Mouse (Mus musculus) liver, embryonic 11.5 days (tissue): ENCODE measurements around the gene Sel1l3. TPM values are rescaled to one million over a fixed set of nuclear protein-coding genes. Genes with fewer than 3 reads are reported as not detected.

Source experiments
- ATAC-seq: fragments of 200-750 bp; cut with Nextera tagmentation; replicated peaks from 2 replicates; pipeline ENCODE4 v1.8.0; 2017; ENCODE audit warnings: moderate number of reproducible peaks, mild to moderate bottlenecking, moderate TSS enrichment, moderate library complexity; ENCODE audit not compliant: low FRiP score
- DNase-seq: peaks from one replicate; pipeline ENCODE4 v3.0.0-alpha.2; 2017; ENCODE audit warnings: low spot score
- H3K27ac ChIP-seq: fragments of 300-500 bp; sonication (generic); 2 replicates; pipeline ENCODE4 v1.5.1; 2014; ENCODE audit warnings: mild to moderate bottlenecking, low read depth, low read length, control low read depth
- H3K27me3 ChIP-seq: fragments of 300-500 bp; sonication (generic); replicated peaks from 2 replicates; pipeline ENCODE4 v1.6.1; 2014; ENCODE audit warnings: low read length, mixed read lengths; ENCODE audit not compliant: control insufficient read depth, insufficient read depth
- H3K36me3 ChIP-seq: fragments of 300-500 bp; sonication (generic); 2 replicates; pipeline ENCODE4 v1.6.1; 2014; ENCODE audit warnings: mild to moderate bottlenecking, low read length, moderate library complexity, mixed read lengths; ENCODE audit not compliant: control insufficient read depth, insufficient read depth
- H3K4me1 ChIP-seq: fragments of 300-500 bp; sonication (generic); replicated peaks from 2 replicates; pipeline ENCODE4 v1.6.1; 2014; ENCODE audit warnings: low read length, mixed read lengths; ENCODE audit not compliant: control insufficient read depth, insufficient read depth
- H3K4me2 ChIP-seq: fragments of 300-500 bp; sonication (generic); 2 replicates; pipeline ENCODE4 v1.6.1; 2014; ENCODE audit warnings: mild to moderate bottlenecking, control low read depth, moderate library complexity
- H3K4me3 ChIP-seq: fragments of 300-500 bp; sonication (generic); 2 replicates; pipeline ENCODE4 v1.5.1; 2014; ENCODE audit warnings: low read depth, low read length, control low read depth
- H3K9ac ChIP-seq: fragments of 300-500 bp; sonication (generic); 2 replicates; pipeline ENCODE4 v1.6.1; 2014; ENCODE audit warnings: low read depth, low read length, control low read depth
- H3K9me3 ChIP-seq: fragments of 300-500 bp; sonication (generic); 2 replicates; pipeline ENCODE4 v1.6.1; 2016; ENCODE audit warnings: low read length, inconsistent platforms, mixed read lengths; ENCODE audit not compliant: control insufficient read depth
- WGBS: fragments of 180-500 bp; shearing (Covaris S2); extraction: QIAGEN DNeasy Blood & Tissue Kit; methylation state at CpG from one replicate; pipeline ENCODE4 v1.1.7; 2014; 5-methylcytosine and 5-hydroxymethylcytosine counted together
- polyA plus RNA-seq: library from polyadenylated mRNA; unstranded; fragments of >200 nt; fragmentation: Nextera tagmentation; extraction: Ambion mirVana; gene quantifications from 2 replicates; pipeline ENCODE4 v1.2.1, GENCODE M21; 2014

Gene Sel1l3
- 0.27 and 0.52 TPM in 2 replicates for polyA plus RNA-seq

GRCm38 (mm10) chr5:53213711-53214352 is at the start of gene Sel1l3:
TSS of gene Sel1l3 (minus strand) at chr5:53213927.
- ATAC-seq: no peak; the same call in 1 of the 2 replicates
- Histone ChIP-seq H3K4me1 (no peaks in the 10 kb centered on the region), H3K4me2 (peak within 1 kb of the TSS; percentile 92), H3K36me3 (no peaks in the 10 kb centered on the region), H3K27ac (no peak within 1 kb of the TSS), H3K9me3 (no peaks in the 10 kb centered on the region), H3K4me3 (peak within 1 kb of the TSS; percentile 54), H3K27me3 (peaks cover 59% of the 10 kb centered on the region), H3K9ac (peak within 1 kb of the TSS; percentile 34; the same call in 1 of the 2 replicates)
- DNase-seq: peak; percentile 39
- WGBS: 4% methylated on average over 24 of the region's 29 CpGs

GRCm38 (mm10) chr5:53261999-53262398 is 48.3 kb upstream of the Sel1l3 start:
- Histone ChIP-seq H3K9me3 (no peaks in the 10 kb centered on the region), H3K27me3 (peaks cover 20% of the 10 kb centered on the region), H3K4me3 (no peak overlapping the region), H3K27ac (no peak overlapping the region), H3K4me1 (peaks cover 2% of the 10 kb centered on the region; the same call in 1 of the 2 replicates), H3K36me3 (no peaks in the 10 kb centered on the region), H3K9ac (no peak overlapping the region), H3K4me2 (no peak overlapping the region)
- 75% methylated on average over 10 of the region's 10 CpGs for WGBS
- DNase-seq (no peak), ATAC-seq (no peak)

GRCm38 (mm10) chr5:53259894-53260293 is 46.2 kb upstream of the Sel1l3 start:
- 62% methylated on average over 5 of the region's 5 CpGs for WGBS
- no peaks in the 10 kb centered on the region for H3K9me3 ChIP-seq
- DNase-seq (no peak), ATAC-seq (no peak)
- H3K36me3 ChIP-seq: no peaks in the 10 kb centered on the region
- H3K4me1 ChIP-seq: no peaks in the 10 kb centered on the region
- no peak overlapping the region for H3K4me3 ChIP-seq
- H3K9ac ChIP-seq: no peak overlapping the region
- no peak overlapping the region for H3K4me2 ChIP-seq
- H3K27ac ChIP-seq: no peak overlapping the region
- H3K27me3 ChIP-seq: peaks cover 27% of the 10 kb centered on the region

GRCm38 (mm10) chr5:53258038-53258786 is 44.5 kb upstream of the Sel1l3 start:
- 4% methylated on average over 29 of the region's 29 CpGs for WGBS
- no peaks in the 10 kb centered on the region for H3K36me3 ChIP-seq
- no peaks in the 10 kb centered on the region for H3K4me1 ChIP-seq
- H3K27me3 ChIP-seq: peaks cover 27% of the 10 kb centered on the region
- H3K4me2 ChIP-seq: peak overlapping the region; percentile 79
- H3K4me3 ChIP-seq: peak overlapping the region; percentile 35
- ATAC-seq (no peak), DNase-seq (peak; percentile 53)
- no peak overlapping the region for H3K27ac ChIP-seq
- peak overlapping the region; percentile 34; the same call in 1 of the 2 replicates for H3K9ac ChIP-seq
- H3K9me3 ChIP-seq: no peaks in the 10 kb centered on the region

- H3K4me1 ChIP-seq: no peaks in the 10 kb centered on the region
- no peak overlapping the region for H3K27ac ChIP-seq
- no peak overlapping the region for H3K9ac ChIP-seq
- no peaks in the 10 kb centered on the region for H3K36me3 ChIP-seq
- no peak overlapping the region for H3K4me3 ChIP-seq
- H3K9me3 ChIP-seq: no peaks in the 10 kb centered on the region
- H3K4me2 ChIP-seq: no peak overlapping the region
- H3K27me3 ChIP-seq: peaks cover 35% of the 10 kb centered on the region
- DNase-seq: no peak
- WGBS: 74% methylated on average over 3 of the region's 3 CpGs
- ATAC-seq: no peak
Measured at GRCm38 (mm10) chr5:53254821-53255220, 41.1 kb upstream of the Sel1l3 start.

GRCm38 (mm10) chr5:53254154-53254553 is 40.4 kb upstream of the Sel1l3 start:
- Histone ChIP-seq H3K4me2 (no peak overlapping the region), H3K4me1 (no peaks in the 10 kb centered on the region), H3K9me3 (no peaks in the 10 kb centered on the region), H3K4me3 (no peak overlapping the region), H3K9ac (no peak overlapping the region), H3K36me3 (no peaks in the 10 kb centered on the region), H3K27ac (no peak overlapping the region), H3K27me3 (peaks cover 32% of the 10 kb centered on the region)
- ATAC-seq (no peak), DNase-seq (no peak)
- 79% methylated on average over 5 of the region's 5 CpGs for WGBS

DNA sequence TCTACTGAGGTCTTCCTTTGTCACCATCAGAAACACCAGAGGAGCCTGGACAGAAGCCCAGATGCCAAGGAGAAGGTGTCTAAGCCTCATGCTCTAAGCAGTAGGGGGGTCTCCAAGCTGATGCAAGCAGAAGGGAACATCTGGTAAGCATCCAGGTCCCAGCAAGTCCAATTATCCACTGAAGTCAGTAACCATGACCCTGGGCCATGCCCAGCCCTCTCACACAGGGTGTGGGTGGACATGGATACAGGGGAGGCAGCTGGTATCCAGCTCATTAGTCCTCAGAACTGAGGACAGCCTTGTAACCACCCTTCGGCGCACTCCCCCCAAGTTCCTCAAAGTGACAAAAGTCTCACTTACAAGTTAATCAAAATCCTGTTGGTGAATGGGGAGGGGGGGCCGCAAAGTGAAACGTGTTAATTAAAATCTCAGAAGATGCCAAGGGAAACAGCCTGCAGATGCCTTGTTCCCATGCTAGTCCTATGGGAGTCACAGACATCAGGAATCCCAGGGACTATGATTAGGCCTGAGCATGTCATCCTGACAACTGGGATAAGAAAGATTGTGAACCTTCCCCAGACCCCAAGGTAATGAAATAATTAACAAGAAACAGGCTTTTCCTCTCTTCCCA is 35.8 kb upstream of the Sel1l3 start:
- no peak overlapping the region for H3K27ac ChIP-seq
- H3K4me3 ChIP-seq: no peak overlapping the region
- no peak for DNase-seq
- no peaks in the 10 kb centered on the region for H3K9me3 ChIP-seq
- H3K9ac ChIP-seq: no peak overlapping the region
- H3K4me1 ChIP-seq: no peaks in the 10 kb centered on the region
- H3K27me3 ChIP-seq: peaks cover 8% of the 10 kb centered on the region; the same call in 1 of the 2 replicates
- no peak overlapping the region for H3K4me2 ChIP-seq
- 67% methylated on average over 4 of the region's 4 CpGs for WGBS
- no peak for ATAC-seq
- H3K36me3 ChIP-seq: no peaks in the 10 kb centered on the region

DNA sequence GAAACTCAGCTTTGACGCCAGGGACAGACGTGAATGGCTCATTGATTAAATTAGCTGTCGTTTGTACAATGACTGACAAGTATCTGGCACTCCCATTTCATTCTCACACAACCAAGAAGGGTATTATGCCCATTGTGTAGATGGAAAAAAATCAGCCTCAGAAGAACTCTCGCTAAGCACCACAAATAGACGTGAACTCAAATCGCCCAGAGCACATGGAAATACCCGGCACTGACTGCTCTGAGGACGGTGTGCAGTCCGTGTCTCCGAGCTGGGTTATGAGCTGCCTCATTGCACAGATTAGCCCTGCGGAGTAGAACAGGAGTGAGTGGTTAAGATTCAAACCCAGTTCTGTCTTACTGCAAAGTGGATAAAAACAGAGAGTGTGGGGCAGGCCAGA is 34.8 kb upstream of the Sel1l3 start:
- ATAC-seq (no peak), DNase-seq (no peak)
- Histone ChIP-seq H3K4me1 (no peaks in the 10 kb centered on the region), H3K4me3 (no peak overlapping the region), H3K4me2 (no peak overlapping the region), H3K36me3 (no peaks in the 10 kb centered on the region), H3K27me3 (peaks cover 8% of the 10 kb centered on the region; the same call in 1 of the 2 replicates), H3K9ac (no peak overlapping the region), H3K27ac (no peak overlapping the region), H3K9me3 (no peaks in the 10 kb centered on the region)
- 82% methylated on average over 11 of the region's 11 CpGs for WGBS
